Mouse (Mus musculus) yolk sac, embryonic 10.5 days (tissue): Measurements from ENCODE around the gene Ttc33.
A peak's percentile ranks its signal among the peaks of the same experiment; 100 is the strongest.
"Not testable (repeated sequence)": the region's sequence is repeated elsewhere in the genome, so short reads cannot be mapped to it uniquely, and the experiment has no call there.

Source experiments
- DNase-seq: peaks from one replicate; pipeline ENCODE4 v3.0.0-alpha.2; 2017; ENCODE audit warnings: low spot score

Gene Ttc33

DNA sequence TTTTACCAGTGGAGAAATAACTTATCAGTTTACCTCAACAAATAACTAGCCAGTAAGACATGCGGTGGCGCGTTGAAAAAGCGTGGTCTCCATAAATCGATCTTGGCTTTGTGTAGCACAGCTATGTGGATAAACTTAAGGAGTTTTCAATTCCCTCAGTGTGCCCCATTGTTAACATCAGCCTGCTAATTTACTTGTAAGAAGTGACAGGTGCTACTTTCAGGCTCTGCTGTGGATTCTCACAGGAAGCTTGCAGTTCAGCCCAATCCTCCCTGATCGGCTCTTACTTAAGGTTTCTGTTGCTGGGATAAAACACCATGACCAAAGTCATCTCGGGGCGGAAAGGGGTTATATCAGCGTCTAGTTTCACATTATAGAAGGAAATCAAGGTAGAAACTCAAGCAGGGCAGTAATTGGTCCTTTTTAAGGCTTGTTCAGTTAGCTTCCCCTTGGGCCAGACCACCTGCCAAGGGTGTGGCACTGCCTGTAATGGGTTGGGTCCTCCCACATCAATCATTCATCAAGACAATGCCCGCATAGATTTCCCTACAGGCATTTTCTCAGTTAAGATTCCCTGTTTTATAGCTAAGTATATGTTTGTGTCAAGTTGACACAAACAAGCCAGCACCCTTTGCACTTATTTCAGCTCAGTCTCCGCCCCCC is 526 bp upstream of the Ttc33 start:
- DNase-seq, result no peak

DNA sequence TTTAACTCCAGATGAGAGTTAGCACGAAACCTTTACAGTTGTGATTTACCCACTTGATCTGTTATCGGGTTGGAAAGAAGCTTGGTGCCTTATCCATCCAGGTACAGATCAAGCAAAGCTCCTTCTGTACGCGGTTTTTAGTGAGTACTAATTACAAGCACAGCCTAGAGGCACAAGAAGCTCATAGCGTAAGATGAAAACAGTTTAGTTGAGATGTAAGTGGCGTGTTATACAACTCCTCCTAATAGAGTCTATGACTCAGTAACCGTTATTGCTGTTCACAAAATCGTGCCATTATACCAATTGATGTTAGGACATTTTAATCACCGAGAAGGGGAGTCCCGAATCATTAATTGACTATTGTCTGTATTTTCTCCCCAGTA is 959 bp downstream of the Ttc33 start:
- DNase-seq, result no peak

GRCm38 (mm10) chr15:5187116-5187515 is 1.8 kb downstream of the Ttc33 start:
- no peak for DNase-seq

DNA sequence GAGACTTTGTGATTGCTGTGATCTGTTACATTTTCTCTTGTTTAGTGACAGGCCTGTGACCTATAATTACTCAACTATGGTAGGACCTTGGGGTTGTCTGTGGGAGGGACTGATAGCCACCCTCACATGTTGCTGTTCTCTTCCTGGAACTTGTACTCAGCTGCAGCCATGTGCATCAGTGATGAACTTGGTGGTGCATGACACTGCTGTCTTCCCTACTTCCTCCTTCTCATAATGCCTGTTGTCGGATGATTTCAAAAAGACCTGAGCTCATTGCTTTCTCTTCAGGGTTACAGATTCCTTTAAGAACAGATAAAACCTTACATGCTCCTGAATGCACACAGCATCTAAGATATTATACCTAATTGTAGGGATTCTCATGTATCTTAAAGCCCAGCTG is 2.7 kb downstream of the Ttc33 start:
- no peak for DNase-seq

GRCm38 (mm10) chr15:5189504-5190093 is 4.3 kb downstream of the Ttc33 start:
- DNase-seq, result no peak

GRCm38 (mm10) chr15:5193833-5194232 is 8.5 kb downstream of the Ttc33 start:
- DNase-seq, result peak; percentile 20

DNA sequence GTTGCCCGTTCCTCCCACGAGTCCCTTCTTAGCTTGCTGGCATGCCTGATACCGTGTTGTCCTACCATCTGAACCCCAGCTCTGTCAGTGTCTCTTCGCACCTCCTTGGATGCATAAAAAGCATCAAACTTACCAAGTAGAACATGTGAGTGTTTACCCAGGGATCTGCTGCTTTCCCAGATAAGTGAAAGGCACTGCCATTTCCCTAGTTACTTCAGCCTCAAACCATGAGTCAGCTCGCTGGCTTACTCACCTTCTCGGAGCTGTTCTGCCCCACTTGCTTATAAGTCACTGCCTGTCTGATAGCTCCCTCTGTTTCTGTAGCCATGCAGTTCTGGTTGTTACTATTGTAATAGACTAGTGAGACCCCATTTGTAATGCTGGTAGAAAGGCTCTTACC is 9.1 kb downstream of the Ttc33 start:
- DNase-seq, result no peak

- no peak for DNase-seq
Observed at GRCm38 (mm10) chr15:5194931-5195330, 9.6 kb downstream of the Ttc33 start.

- peak; percentile 66 for DNase-seq
Observed at GRCm38 (mm10) chr15:5195987-5196514, 10.7 kb downstream of the Ttc33 start.

DNA sequence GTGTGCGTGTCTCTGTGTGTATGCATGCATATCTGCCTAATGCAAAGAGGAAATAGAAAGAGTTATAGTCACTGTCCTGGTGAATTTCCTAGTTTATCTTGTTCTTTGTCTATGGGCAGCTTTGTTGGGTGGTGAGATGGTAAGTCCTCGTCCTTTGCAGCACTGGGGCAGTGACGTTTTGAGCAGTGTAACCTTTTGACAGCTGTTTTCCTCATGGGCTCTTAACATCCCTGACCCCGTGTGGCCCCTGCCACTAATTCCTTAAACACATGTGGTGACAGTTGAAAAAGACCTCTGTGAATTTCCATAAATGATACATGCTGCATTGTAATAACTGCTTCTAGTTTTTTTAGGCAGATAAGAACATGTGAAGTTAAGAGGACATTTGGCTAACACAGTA is 11.4 kb downstream of the Ttc33 start:
- DNase-seq, result no peak

- no peak for DNase-seq
Observed at GRCm38 (mm10) chr15:5205222-5205621, 19.9 kb downstream of the Ttc33 start.

- no peak for DNase-seq
Observed at GRCm38 (mm10) chr15:5209116-5209515, 23.8 kb downstream of the Ttc33 start.

GRCm38 (mm10) chr15:5220491-5220890 is 35.2 kb downstream of the Ttc33 start:
- no peak for DNase-seq

DNA sequence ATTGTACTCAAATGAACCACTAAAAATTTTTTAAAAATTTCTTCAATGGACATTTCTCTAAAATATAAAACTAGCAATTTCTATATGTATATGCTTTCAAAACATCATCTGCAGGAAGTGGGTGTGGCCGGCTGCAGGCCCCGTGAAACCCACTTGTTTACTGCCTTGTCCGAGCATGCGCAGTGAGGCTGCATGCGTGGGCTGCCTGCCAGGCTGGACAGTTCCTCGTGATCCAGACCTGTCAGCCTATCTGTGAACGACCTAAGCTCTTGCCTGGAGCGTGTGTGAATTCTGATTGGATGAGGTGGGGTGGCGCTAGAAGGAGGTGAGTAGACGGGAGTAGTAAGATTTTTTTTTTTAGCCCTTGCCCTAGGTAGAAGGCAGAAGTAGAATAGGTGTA is 45.4 kb downstream of the Ttc33 start:
- DNase-seq, result not testable (repeated sequence)

DNA sequence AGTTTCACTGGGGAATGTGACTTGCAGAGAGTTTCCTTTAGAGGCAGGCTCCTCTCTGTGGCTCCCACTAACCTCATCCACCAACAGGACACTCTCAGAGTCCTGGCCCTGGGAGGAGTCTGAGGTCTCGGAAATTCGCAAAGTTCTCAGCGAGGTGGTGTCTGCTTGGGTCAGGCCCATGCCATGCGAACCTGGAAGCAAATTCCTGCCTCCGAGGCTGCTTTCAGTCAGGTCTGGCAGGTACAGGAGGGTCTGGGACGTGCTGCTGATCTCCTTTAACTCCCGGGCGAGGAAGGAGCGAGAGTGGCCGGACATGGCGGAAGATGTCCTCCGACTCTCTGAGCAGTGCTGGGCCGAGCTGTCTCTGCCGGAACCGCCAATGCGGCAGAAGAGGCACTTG is 49.3 kb downstream of the Ttc33 start:
- DNase-seq, result no peak

DNA sequence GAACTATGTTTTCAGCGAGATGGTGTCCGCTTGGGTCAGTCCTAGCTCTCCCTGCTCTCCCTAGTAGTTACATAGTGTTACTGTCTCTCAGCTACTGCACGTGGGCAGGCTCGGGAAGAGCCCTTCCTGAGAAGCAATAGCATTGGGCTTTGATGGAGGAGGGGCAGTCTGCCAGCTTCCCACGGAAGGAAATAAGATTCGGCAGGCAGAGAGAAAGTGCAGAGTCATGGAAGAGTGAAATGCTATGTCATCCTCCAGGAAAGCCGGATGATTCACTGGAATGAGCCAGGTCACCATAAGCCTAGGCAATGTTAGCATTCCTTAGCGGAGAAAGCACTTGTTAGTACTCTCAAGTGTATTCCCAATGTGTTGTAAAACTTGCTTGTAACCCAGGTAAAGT is 50.2 kb downstream of the Ttc33 start:
- peak; percentile 41 for DNase-seq

- DNase-seq, result peak; percentile 49
Observed at GRCm38 (mm10) chr15:5236538-5236937, 51.2 kb downstream of the Ttc33 start.

- DNase-seq, result no peak
Observed at GRCm38 (mm10) chr15:5237012-5237660, 51.8 kb downstream of the Ttc33 start.

DNA sequence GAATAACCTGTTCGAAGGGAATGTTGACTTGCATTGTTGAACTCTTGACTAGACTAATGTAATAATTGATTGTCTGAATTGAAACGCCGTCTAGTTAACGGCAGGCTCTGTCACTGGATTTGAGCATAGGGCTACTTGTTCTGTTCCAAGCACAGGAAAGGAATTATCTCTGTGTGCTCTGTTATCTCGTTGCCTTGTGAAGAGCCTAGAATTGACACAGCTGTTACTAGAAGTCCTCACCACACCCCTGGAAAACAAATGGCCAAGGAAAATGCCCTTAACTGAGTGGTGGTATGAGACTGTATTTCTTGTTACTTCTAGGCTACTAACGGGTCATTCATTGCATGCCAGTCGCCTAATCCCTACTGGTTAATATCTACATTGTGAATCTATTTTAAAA is 52.7 kb downstream of the Ttc33 start:
- DNase-seq, result no peak

- no peak for DNase-seq
Observed at GRCm38 (mm10) chr15:5238553-5238952, 53.2 kb downstream of the Ttc33 start.

DNA sequence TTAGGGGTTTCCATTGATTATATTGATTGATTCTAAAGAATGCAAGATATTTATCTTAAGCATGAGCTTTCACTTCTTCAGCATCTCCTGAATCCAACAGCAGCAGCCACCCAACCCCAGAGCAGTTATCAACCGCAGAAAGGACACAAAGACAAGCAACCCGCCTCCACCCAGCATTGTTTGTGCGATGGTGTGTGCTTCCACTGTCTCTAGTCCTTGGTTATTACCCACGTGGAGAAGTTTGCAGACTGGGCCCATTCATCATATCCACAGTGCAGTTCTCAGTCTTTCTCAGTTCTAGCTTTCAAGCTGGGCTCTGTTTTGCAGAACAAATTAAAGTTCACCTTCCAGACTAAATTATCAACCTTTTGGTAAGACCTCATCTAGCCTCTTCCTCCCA is 54.0 kb downstream of the Ttc33 start:
- DNase-seq, result no peak

DNA sequence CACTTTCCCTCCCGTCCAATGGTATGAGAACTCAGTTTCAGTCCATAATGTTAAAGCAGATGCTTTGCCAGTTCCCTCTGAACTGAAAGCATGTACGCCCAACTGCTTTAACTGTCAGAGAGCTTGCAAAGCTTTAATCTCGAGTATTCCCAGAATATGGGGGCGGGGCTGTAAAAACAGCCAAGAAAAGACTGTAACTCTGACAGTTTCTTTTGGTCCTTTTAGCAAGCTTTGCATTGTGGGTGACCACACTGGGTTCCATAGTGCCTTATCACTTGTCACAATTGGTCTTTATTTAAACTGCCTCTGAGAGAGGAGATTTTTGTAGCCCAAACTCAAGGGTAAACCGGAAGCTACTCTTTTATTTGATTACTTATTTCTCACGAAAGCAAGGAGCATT is 54.6 kb downstream of the Ttc33 start:
- DNase-seq, result no peak

DNA sequence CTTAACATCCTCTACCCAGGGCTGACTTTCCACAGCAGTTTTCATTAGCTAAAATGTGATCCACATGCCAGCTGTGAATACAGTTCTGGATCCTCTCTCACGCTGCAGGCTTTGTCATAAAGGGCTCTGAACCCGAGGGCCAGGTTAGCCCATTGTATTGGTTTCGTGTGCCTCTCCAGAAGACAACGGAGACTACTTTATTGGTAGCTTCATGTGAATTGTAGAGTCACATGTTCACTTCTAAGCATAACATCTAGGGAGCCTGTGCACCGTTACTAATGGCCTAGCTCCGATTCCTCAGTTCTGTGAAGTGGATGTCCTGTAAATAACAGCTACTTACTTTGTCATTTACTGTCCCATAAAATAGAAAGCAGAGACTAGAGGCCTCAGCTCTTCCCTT is 55.0 kb downstream of the Ttc33 start:
- DNase-seq, result no peak
